In the genomic region with DNA sequence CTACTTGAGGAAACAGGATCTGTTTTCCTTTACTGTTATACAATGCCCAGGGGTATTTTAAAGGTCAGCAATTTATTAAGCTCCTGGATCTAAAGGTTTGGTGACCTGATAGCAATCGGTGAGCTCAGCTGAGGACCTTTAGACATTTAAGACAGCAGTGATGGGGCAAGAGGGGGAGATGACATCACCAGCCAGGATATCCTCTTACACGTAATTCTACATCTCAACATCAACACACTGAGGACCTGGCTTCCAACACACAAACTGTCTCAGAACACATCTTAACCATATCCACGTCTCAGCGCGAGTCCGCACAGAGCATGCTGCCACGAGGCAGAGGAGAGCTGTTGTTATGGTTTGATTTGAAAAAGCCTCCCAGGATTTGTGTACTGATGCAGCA, we compare ENCODE assay signal across 14 mouse cellular contexts.
"Had no signal": no experiment of that assay in that cellular context is flagged by ENCODE, and none has a peak within 500 bp of the region (broad histone marks: within the 10 kb centered on the region; RNA-seq: fewer than 3 reads in every experiment).

No protein-coding gene starts in this region.

- ATAC-seq: intestine, embryonic 15.5 days; liver, embryonic 12.5 days; midbrain, embryonic 16.5 days had no signal

- H3K9ac ChIP-seq: intestine, embryonic 15.5 days; limb, embryonic 15.5 days; liver, embryonic 12.5 days; lung, embryonic 14.5 days; midbrain, embryonic 12.5 days; neural tube, embryonic 13.5 days had no signal

- DNase-seq: kidney, adult 18-20 months; kidney, postnatal 4 days; lung, embryonic 14.5 days; lung, postnatal 10 days; lung, postnatal 4 days; right cerebral cortex, postnatal 14 days; thymus, postnatal 4 days had no signal

- H3K4me3 ChIP-seq: intestine, embryonic 15.5 days; layer of hippocampus, adult 2 months; limb, embryonic 15.5 days; liver, embryonic 12.5 days; midbrain, embryonic 12.5 days; neural tube, embryonic 13.5 days had no signal

- H3K27me3 ChIP-seq: intestine, embryonic 15.5 days; limb, embryonic 15.5 days; liver, embryonic 12.5 days; midbrain, embryonic 12.5 days had no signal

- H3K9me3 ChIP-seq: intestine, embryonic 15.5 days; limb, embryonic 15.5 days; liver, embryonic 12.5 days; midbrain, embryonic 12.5 days had no signal

- H3K4me1 ChIP-seq: intestine, embryonic 15.5 days; liver, embryonic 12.5 days; midbrain, embryonic 12.5 days had no signal

- H3K4me2 ChIP-seq: intestine, embryonic 15.5 days; limb, embryonic 15.5 days; liver, embryonic 12.5 days; lung, embryonic 14.5 days; midbrain, embryonic 12.5 days; neural tube, embryonic 13.5 days had no signal

- H3K27ac ChIP-seq: intestine, embryonic 15.5 days; layer of hippocampus, adult 2 months; limb, embryonic 15.5 days; liver, embryonic 12.5 days; midbrain, embryonic 12.5 days; neural tube, embryonic 13.5 days had no signal

- H3K36me3 ChIP-seq: intestine, embryonic 15.5 days; limb, embryonic 15.5 days; liver, embryonic 12.5 days; midbrain, embryonic 12.5 days; neural tube, embryonic 13.5 days had no signal
